Mouse (Mus musculus) Patski (cell line): ENCODE results near the gene Sfxn5. TPM values are rescaled to one million over a fixed set of nuclear protein-coding genes. Genes with fewer than 3 reads are reported as not detected.

Experiments used
- ATAC-seq: fragments of 100-300 bp; one replicate; pipeline ENCODE4 v1.8.0; 2021
- CTCF ChIA-PET: fragments of 350-600 bp; sonication (Branson Sonifier 250); formaldehyde crosslinking; loops from one replicate; lab custom pipeline; 2022; ENCODE audit warnings: inconsistent platforms; lab: Charles Lee
- POLR2A ChIA-PET: fragments of 350-600 bp; sonication (Branson Sonifier 250); formaldehyde crosslinking; loops from one replicate; lab custom pipeline; 2022; ENCODE audit warnings: antibody characterized with exemption, inconsistent platforms; lab: Charles Lee
- DNase-seq: peaks from one replicate; pipeline ENCODE4 v3.0.0-alpha.2; 2011; ENCODE audit warnings: low read depth, low spot score
- H3K27me3 ChIP-seq: fragments of 371-371 bp; one replicate; pipeline ENCODE4 v1.5.1; 2021
- CTCF ChIP-seq: fragments of 100-300 bp; IDR thresholded peaks from one replicate; pipeline ENCODE4 v1.5.1; 2021
- in situ Hi-C: fragments of 300-500 bp; cut with MboI; formaldehyde crosslinking; loops from 3 replicates; pipeline ENCODE4 v1.11.1; 2018; ENCODE audit warnings: low pct_unique_long_range_greater_than_20kb, mixed read lengths
- polyA plus RNA-seq: library from polyadenylated mRNA; unstranded; gene quantifications from one replicate; pipeline ENCODE4 v1.2.3, GENCODE M21; 2021

The Sfxn5 gene
- polyA plus RNA-seq, 1 experiment from 2014 or later = 10.9 TPM

DNA sequence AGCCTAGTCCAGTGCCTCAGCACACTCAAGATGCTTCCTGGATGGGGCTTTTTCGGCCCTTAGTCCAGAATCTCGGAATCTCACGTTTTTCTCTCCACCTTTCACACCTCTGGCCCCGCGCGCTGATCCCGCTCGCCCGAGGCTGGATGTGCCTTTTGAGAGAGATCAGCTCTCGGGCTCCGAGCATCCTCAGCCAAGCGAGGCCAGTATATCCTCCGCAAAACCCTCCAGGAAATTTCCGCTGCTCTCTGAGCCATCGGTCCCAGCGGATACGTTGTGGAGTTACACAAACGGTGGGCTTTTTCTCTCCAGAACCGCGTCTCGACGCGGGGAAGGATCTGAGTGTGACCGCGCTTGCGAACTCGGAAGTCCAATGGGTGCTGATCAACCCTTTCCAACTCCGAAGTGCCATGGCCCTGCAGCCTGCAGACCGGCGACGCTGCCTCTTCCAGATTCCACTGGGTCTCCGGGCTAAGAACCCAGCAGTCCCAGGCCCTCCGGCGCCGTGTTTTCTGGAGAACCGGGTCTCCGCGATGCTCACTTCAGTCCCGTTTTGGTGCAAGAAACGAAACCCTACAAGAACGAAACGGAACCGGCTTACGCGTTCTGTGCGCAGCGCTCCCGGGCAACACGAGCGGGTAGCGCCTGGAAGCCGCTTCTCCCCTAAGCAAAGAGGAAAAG lies 143.2 kb downstream of the Sfxn5 start:
- ATAC-seq = no peak
- in situ Hi-C loops = no loop called here
- CTCF ChIA-PET = interaction anchor here (1.1 kb wide), 1 partner anchor 23 kb away, joined by 3 read pairs; no protein-coding TSS in a partner anchor
- POLR2A ChIA-PET = no interaction called here
- DNase-seq = no peak
- no peak for TF ChIP-seq CTCF
- H3K27me3 ChIP-seq = peaks cover 76% of the 10 kb centered on the region

- POLR2A ChIA-PET = no interaction called here
- in situ Hi-C loops = no loop called here
- H3K27me3 ChIP-seq = peaks cover 79% of the 10 kb centered on the region
Observed at GRCm38 (mm10) chr6:85189361-85189760, 143.9 kb downstream of the Sfxn5 start.

GRCm38 (mm10) chr6:85188256-85189110 lies 144.7 kb downstream of the Sfxn5 start:
- H3K27me3 ChIP-seq = peaks cover 79% of the 10 kb centered on the region
- ATAC-seq (no peak), DNase-seq (no peak)
- no peak for TF ChIP-seq CTCF
- POLR2A ChIA-PET = no interaction called here
- in situ Hi-C loops = no loop called here
- CTCF ChIA-PET = no interaction called here

More at GRCm38 (mm10) chr6:85189361-85189760, 143.9 kb downstream of the Sfxn5 start:
- no peak for TF ChIP-seq CTCF
- DNase-seq = no peak
- ATAC-seq = no peak
- CTCF ChIA-PET = interaction anchor here (0.6 kb wide), 1 partner anchor 693 kb away, joined by 3 read pairs; no protein-coding TSS in a partner anchor

GRCm38 (mm10) chr6:85187340-85188211 lies 145.6 kb downstream of the Sfxn5 start, which contains the start of gene Emx1:
Emx1 (plus strand) TSS chr6:85187438.
- POLR2A ChIA-PET = no interaction called here
- CTCF ChIA-PET = no interaction called here
- ATAC-seq = no peak
- DNase-seq = no peak
- H3K27me3 ChIP-seq = peaks cover 75% of the 10 kb centered on the region
- no peak for TF ChIP-seq CTCF
- in situ Hi-C loops = no loop called here

- no peak for TF ChIP-seq CTCF
- CTCF ChIA-PET = no interaction called here
- no peak for ATAC-seq
- POLR2A ChIA-PET = no interaction called here
- H3K27me3 ChIP-seq = peaks cover 68% of the 10 kb centered on the region
- DNase-seq = no peak
- in situ Hi-C loops = no loop called here
Observed at GRCm38 (mm10) chr6:85186744-85187059, 146.5 kb downstream of the Sfxn5 start.

DNA sequence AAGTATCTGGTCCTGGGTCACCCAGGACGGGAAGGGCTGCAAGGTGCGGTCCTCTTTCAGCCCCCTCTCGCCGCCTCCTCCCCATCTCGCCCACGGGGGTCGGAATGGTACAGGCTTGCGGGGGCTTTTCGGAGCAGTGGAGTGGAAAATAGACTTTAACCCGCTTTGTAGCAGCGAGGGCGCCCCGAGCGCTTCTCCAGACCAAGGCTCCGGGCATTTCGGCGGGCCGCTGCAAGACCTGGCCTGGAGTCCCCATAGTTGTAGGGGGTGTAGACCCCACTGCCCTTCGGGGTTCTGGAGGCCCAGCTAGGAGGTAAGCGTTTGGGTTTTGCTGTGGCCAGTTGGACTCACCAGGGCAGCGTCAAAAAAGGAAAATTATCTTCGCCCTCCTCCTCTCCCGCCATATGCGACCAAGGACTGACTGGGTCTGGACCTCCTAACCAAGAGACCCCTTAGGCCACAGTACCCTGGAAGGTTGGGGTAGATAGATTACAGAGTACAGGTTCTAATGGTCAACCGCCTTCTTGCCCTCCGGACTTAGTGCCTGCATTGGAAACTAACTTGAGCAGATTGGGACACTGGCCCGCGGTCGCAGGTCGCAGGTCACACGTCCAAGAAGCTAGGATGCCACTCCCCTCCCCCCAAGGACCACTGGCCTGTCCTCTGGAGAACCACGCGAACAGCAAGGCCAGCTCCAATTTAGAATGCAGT lies 147.0 kb downstream of the Sfxn5 start:
- TF ChIP-seq CTCF = no peak
- POLR2A ChIA-PET = no interaction called here
- ATAC-seq (no peak), DNase-seq (no peak)
- peaks cover 65% of the 10 kb centered on the region for H3K27me3 ChIP-seq
- in situ Hi-C loops = no loop called here
- CTCF ChIA-PET = no interaction called here

DNA sequence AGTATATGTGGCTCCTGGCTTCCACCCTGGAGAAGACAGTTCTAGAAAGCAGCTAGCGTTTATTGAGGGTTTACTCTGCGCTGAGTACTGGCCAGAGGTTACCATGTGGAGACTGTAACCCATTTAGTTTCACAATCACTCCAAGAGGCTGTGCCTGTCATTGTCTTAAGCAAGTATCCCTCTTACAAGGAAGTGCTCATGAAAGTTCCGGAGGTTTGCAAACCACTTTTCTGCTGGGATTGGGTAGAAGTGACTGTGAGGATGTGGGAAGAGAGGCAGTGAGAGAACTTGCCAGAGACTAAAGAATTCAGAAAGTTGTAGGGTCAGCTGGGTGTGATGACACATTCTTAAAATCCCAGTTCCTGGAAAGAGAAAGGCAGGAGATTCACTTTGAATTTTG lies 149.3 kb downstream of the Sfxn5 start:
- ATAC-seq (no peak), DNase-seq (no peak)
- TF ChIP-seq CTCF = no peak
- H3K27me3 ChIP-seq = peaks cover 52% of the 10 kb centered on the region
- CTCF ChIA-PET = no interaction called here
- POLR2A ChIA-PET = no interaction called here
- in situ Hi-C loops = no loop called here

DNA sequence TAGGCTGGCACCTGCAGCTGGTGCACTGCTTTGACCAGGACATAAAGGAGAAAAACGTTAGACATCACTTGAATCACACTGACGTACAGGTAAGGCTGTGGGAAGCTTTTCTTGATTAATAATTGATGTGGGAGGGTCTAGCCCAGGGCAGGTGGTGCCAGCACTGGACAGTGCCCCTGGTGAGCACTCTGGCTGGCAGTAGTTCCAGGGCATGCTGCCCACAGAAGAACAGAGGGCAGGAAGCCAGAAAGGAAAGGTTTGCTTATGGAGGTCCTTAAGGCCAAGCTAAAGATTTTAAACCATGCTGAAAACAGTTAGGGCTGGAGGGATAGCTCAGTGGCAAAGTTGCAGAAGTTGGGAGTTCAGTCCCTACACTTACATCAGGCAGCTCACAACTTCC lies 153.2 kb downstream of the Sfxn5 start:
- TF ChIP-seq CTCF = no peak
- in situ Hi-C loops = no loop called here
- H3K27me3 ChIP-seq = peaks cover 32% of the 10 kb centered on the region
- ATAC-seq = no peak
- no peak for DNase-seq
- ChIA-PET CTCF (no interaction called here), POLR2A (no interaction called here)

DNA sequence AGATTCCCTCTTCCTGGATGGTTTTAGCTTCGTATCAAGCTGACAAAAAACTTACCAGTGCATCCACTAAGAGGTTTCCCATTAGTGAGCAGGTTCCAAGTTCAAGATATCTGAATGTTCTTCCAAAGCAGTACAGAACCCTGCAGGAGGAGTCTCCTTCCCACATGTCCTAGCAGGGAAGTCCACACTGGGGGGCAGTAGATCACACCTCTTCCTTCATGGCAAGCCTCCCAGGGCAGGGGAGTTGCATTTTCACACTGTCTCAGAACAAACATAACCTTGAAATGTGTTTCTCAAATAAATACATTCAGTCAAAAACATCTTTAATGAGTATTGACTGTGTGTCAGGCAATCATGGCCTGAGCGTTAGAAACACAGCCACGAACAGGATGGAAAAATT lies 153.7 kb downstream of the Sfxn5 start:
- ATAC-seq (no peak), DNase-seq (no peak)
- in situ Hi-C loops = no loop called here
- peaks cover 30% of the 10 kb centered on the region for H3K27me3 ChIP-seq
- TF ChIP-seq CTCF = no peak
- ChIA-PET CTCF (no interaction called here), POLR2A (no interaction called here)

DNA sequence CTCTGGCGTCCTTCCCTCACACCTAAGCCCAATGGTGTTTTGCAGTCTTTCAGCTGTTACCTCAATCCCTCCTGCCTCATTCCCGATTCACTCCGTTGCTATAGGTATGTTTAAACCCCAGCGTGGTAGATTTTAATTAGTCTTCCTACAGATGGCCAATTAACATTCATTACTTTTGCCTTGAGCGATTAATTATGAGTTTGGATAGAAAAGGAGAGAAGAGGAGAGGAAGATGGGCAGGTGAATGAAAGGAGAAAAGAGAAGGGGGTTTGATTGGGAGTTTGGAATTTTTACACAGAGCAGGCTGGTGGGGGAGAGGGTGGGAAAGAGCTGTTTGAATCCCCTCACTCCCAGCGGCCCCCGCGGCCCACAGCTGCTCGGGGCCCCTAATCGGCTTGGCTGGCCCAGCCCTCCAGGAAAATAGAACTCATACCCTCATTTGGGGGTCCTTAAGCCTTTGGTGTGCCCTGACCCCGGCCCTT lies 167.7 kb downstream of the Sfxn5 start:
- CTCF ChIA-PET = no interaction called here
- H3K27me3 ChIP-seq = peaks cover 39% of the 10 kb centered on the region

More for the DNA sequence above, 167.7 kb downstream of the Sfxn5 start:
- ATAC-seq (no peak), DNase-seq (no peak)
- TF ChIP-seq CTCF = no peak
- POLR2A ChIA-PET = no interaction called here
- in situ Hi-C loops = no loop called here

Other genes with a start within 250 kb of the Sfxn5 start
- gene Spr, start 195.7 kb downstream of the Sfxn5 start, polyA plus RNA-seq = 73.1 TPM
- not detected for gene Emx1, start 146.0 kb downstream of the Sfxn5 start, polyA plus RNA-seq
- gene Rab11fip5, start 41.2 kb upstream of the Sfxn5 start, polyA plus RNA-seq = 151 TPM
- gene Noto, start 90.5 kb upstream of the Sfxn5 start, polyA plus RNA-seq = not detected
- 51.8 TPM for gene Smyd5, start 98.6 kb upstream of the Sfxn5 start, polyA plus RNA-seq
- gene Cct7, start 118.1 kb upstream of the Sfxn5 start, polyA plus RNA-seq = 397 TPM
- gene Pradc1, start 118.5 kb upstream of the Sfxn5 start, polyA plus RNA-seq = 14.6 TPM
- gene Fbxo41, start 169.6 kb upstream of the Sfxn5 start, polyA plus RNA-seq = 0.06 TPM
- not detected for gene Egr4, start 180.2 kb upstream of the Sfxn5 start, polyA plus RNA-seq